Mouse (Mus musculus) heart, adult 9 months (tissue): Measurements from ENCODE around the gene Rhoa.
A peak's percentile ranks its signal among the peaks of the same experiment; 100 is the strongest.
"Not testable (repeated sequence)": the region's sequence is repeated elsewhere in the genome, so short reads cannot be mapped to it uniquely, and the experiment has no call there.

Experiments used
- DNase-seq, 2 experiments: peaks; one replicate each; pipeline ENCODE4 v3.0.0; 2022; ENCODE audit warnings: low spot score in 2 of 2

Rhoa gene

GRCm38 (mm10) chr9:108287526-108288238, 18.2 kb upstream of the Rhoa start:
- not testable (repeated sequence) for DNase-seq

- DNase-seq = no peak
These were observed 16.6 kb upstream of the Rhoa start for GRCm38 (mm10) chr9:108289347-108289746.

- peak; percentile 96 to 97 for DNase-seq
These were observed 15.7 kb upstream of the Rhoa start, which contains the start of gene Nicn1 for GRCm38 (mm10) chr9:108290016-108290750. TSS of gene Nicn1 (plus strand) at chr9:108290429.

GRCm38 (mm10) chr9:108290773-108291172, 15.2 kb upstream of the Rhoa start:
- DNase-seq = no peak

GRCm38 (mm10) chr9:108296453-108297355, 9.2 kb upstream of the Rhoa start, which contains the start of gene Amt:
TSS of gene Amt (plus strand) at chr9:108296853.
- no peak for DNase-seq

- DNase-seq = no peak
These were observed 4.1 kb upstream of the Rhoa start for GRCm38 (mm10) chr9:108301853-108302252.

- DNase-seq = peak; percentile 23 to 31
These were observed 1.2 kb upstream of the Rhoa start for GRCm38 (mm10) chr9:108304716-108305115.

- DNase-seq = peak in 1 of 2 experiments; percentile 21
These were observed 759 bp upstream of the Rhoa start for GRCm38 (mm10) chr9:108305170-108305569.

- peak; percentile 77 to 78 for DNase-seq
These were observed 647 bp downstream of the Rhoa start for GRCm38 (mm10) chr9:108306571-108306980.

- no peak for DNase-seq
These were observed 1.3 kb downstream of the Rhoa start for GRCm38 (mm10) chr9:108307021-108307807.

GRCm38 (mm10) chr9:108308141-108308540, 2.2 kb downstream of the Rhoa start:
- no peak for DNase-seq

GRCm38 (mm10) chr9:108317572-108317971, 11.6 kb downstream of the Rhoa start:
- DNase-seq = no peak

GRCm38 (mm10) chr9:108318462-108318861, 12.5 kb downstream of the Rhoa start:
- no peak for DNase-seq

- not testable (repeated sequence) for DNase-seq
These were observed 16.1 kb downstream of the Rhoa start for GRCm38 (mm10) chr9:108322054-108322453.

- no peak for DNase-seq
These were observed 18.9 kb downstream of the Rhoa start for GRCm38 (mm10) chr9:108324784-108325183.

GRCm38 (mm10) chr9:108325811-108326210, 19.9 kb downstream of the Rhoa start:
- DNase-seq = no peak

GRCm38 (mm10) chr9:108337848-108338550, 32.1 kb downstream of the Rhoa start:
- DNase-seq = no peak

- DNase-seq = no peak
These were observed 32.6 kb downstream of the Rhoa start for GRCm38 (mm10) chr9:108338551-108338885.

- DNase-seq = peak; percentile 95 to 98
These were observed 33.2 kb downstream of the Rhoa start, which contains the start of gene Gpx1 for GRCm38 (mm10) chr9:108338886-108339781. TSS of gene Gpx1 (plus strand) at chr9:108338903.
